Mouse (Mus musculus): Measurements from ENCODE around the gene Rad54l.

Rad54l gene

GRCm38 (mm10) chr4:116123602-116124519 lies at the start of gene Rad54l, which contains the start of gene Pomgnt1:
TSS of gene Rad54l (minus strand) at chr4:116123690.
TSS of gene Pomgnt1 (plus strand) at chr4:116123840.
- TF ChIP-seq GATA4 (IDR thresholded peaks at IDR 0.05; ENCODE audit: insufficient replicate concordance, low read length) = no peak

GRCm38 (mm10) chr4:116173072-116173471 lies 49.6 kb upstream of the Rad54l start, which contains the start of the genes 1700042G07Rik and Gm49337:
TSS of gene 1700042G07Rik (plus strand) at chr4:116173372.
TSS of gene Gm49337 (plus strand) at chr4:116173384.
- no peak for TF ChIP-seq GATA4 (IDR thresholded peaks at IDR 0.05; ENCODE audit: insufficient replicate concordance, low read length)

GRCm38 (mm10) chr4:116169353-116169672 lies 45.8 kb upstream of the Rad54l start:
- TF ChIP-seq GATA4 (IDR thresholded peaks at IDR 0.05; ENCODE audit: insufficient replicate concordance, low read length) = no peak

GRCm38 (mm10) chr4:116168617-116169352 lies 45.3 kb upstream of the Rad54l start:
- TF ChIP-seq GATA4 (IDR thresholded peaks at IDR 0.05; ENCODE audit: insufficient replicate concordance, low read length) = no peak

GRCm38 (mm10) chr4:116167404-116167803 lies 43.9 kb upstream of the Rad54l start, which contains the start of gene Tspan1:
TSS of gene Tspan1 (minus strand) at chr4:116167601.
- no peak for TF ChIP-seq GATA4 (IDR thresholded peaks at IDR 0.05; ENCODE audit: insufficient replicate concordance, low read length)

GRCm38 (mm10) chr4:116165708-116166407 lies 42.4 kb upstream of the Rad54l start:
- TF ChIP-seq GATA4 (IDR thresholded peaks at IDR 0.05; ENCODE audit: insufficient replicate concordance, low read length) = no peak

- no peak for TF ChIP-seq GATA4 (IDR thresholded peaks at IDR 0.05; ENCODE audit: insufficient replicate concordance, low read length)
Measured at GRCm38 (mm10) chr4:116164759-116165554, 41.5 kb upstream of the Rad54l start.

GRCm38 (mm10) chr4:116162142-116162541 lies 38.7 kb upstream of the Rad54l start:
- TF ChIP-seq GATA4 (IDR thresholded peaks at IDR 0.05; ENCODE audit: insufficient replicate concordance, low read length) = no peak

GRCm38 (mm10) chr4:116160769-116161168 lies 37.3 kb upstream of the Rad54l start:
- no peak for TF ChIP-seq GATA4 (IDR thresholded peaks at IDR 0.05; ENCODE audit: insufficient replicate concordance, low read length)

GRCm38 (mm10) chr4:116159912-116160311 lies 36.4 kb upstream of the Rad54l start:
- TF ChIP-seq GATA4 (IDR thresholded peaks at IDR 0.05; ENCODE audit: insufficient replicate concordance, low read length) = no peak

GRCm38 (mm10) chr4:116157882-116158281 lies 34.4 kb upstream of the Rad54l start:
- no peak for TF ChIP-seq GATA4 (IDR thresholded peaks at IDR 0.05; ENCODE audit: insufficient replicate concordance, low read length)

- TF ChIP-seq GATA4 (IDR thresholded peaks at IDR 0.05; ENCODE audit: insufficient replicate concordance, low read length) = no peak
Measured at GRCm38 (mm10) chr4:116152702-116153101, 29.2 kb upstream of the Rad54l start.

- no peak for TF ChIP-seq GATA4 (IDR thresholded peaks at IDR 0.05; ENCODE audit: insufficient replicate concordance, low read length)
Measured at GRCm38 (mm10) chr4:116151238-116151637, 27.7 kb upstream of the Rad54l start, which contains the start of gene Lurap1. TSS of gene Lurap1 (minus strand) at chr4:116151338.

GRCm38 (mm10) chr4:116150862-116151221 lies 27.4 kb upstream of the Rad54l start:
- TF ChIP-seq GATA4 (IDR thresholded peaks at IDR 0.05; ENCODE audit: insufficient replicate concordance, low read length) = no peak
